Comparison of ENCODE assay signal across 9 mouse cellular contexts in genomic region chr1:192799165-192799991, GRCm38 (mm10). TPM values are rescaled to one million over a fixed set of nuclear protein-coding genes. Genes with fewer than 3 reads are reported as not detected.
DNase-seq lines count a peak whose midpoint lies in the region; ATAC-seq lines count a peak whose summit lies in the region.
"Had no signal": no experiment of that assay in that cellular context is flagged by ENCODE, and none has a peak within 500 bp of the region (broad histone marks: within the 10 kb centered on the region; RNA-seq: fewer than 3 reads in every experiment).

No protein-coding gene starts in this region.

- no peak overlapping the region for H3K4me2 ChIP-seq in forebrain, embryonic 14.5 days (ENCODE audit: low read length)

- ATAC-seq in forebrain, embryonic 14.5 days, result peak; percentile 86

- no peaks in the 10 kb centered on the region for H3K9me3 ChIP-seq in heart, embryonic 10.5 days
- H3K9me3 ChIP-seq in forebrain, embryonic 14.5 days (replicated peaks; ENCODE audit: control insufficient read depth, low read length), result no peaks in the 10 kb centered on the region

- 24% methylated on average over 10 of the region's 10 CpGs for WGBS in heart, embryonic 10.5 days
- 19% methylated on average over 10 of the region's 10 CpGs for WGBS in forebrain, embryonic 14.5 days

- H3K36me3 ChIP-seq in heart, embryonic 10.5 days, result no peaks in the 10 kb centered on the region
- H3K36me3 ChIP-seq in forebrain, embryonic 14.5 days (ENCODE audit: control insufficient read depth, insufficient read depth, low read length), result no peaks in the 10 kb centered on the region

- no peak for DNase-seq in heart, embryonic 10.5 days (ENCODE audit: low spot score)
- DNase-seq in heart, adult 18-20 months, result no peak
- DNase-seq in A20 (ENCODE audit: low read depth, low spot score), result peak; percentile 11
- DNase-seq in forebrain, embryonic 14.5 days (ENCODE audit: low spot score), result peak; percentile 79
- DNase-seq in lung, postnatal 25 days (ENCODE audit: low spot score), result peak; percentile 13
- DNase-seq in thymus, postnatal 36 days, result peak; percentile 36 to 53
- DNase-seq in retina, embryonic 14.5 days (ENCODE audit: low spot score), result no peak
- no peak for DNase-seq in urinary bladder, adult 18-20 months (ENCODE audit: low spot score in 2 of 2)

- no peak overlapping the region for H3K9ac ChIP-seq in forebrain, embryonic 14.5 days (ENCODE audit: low read length)

- H3K4me1 ChIP-seq in heart, embryonic 10.5 days, result peaks cover 45% of the 10 kb centered on the region
- H3K4me1 ChIP-seq in forebrain, embryonic 14.5 days (ENCODE audit: control insufficient read depth, insufficient read depth, low read length), result peaks cover 8% of the 10 kb centered on the region

- peak overlapping the region; percentile 22; the same call in 1 of the 2 replicates for H3K27ac ChIP-seq in heart, embryonic 10.5 days
- H3K27ac ChIP-seq in forebrain, embryonic 14.5 days (ENCODE audit: low read depth, low read length), result peak overlapping the region; percentile 40; the same call in 1 of the 2 replicates

- H3K4me3 ChIP-seq in heart, embryonic 10.5 days, result no peak overlapping the region
- no peak overlapping the region for H3K4me3 ChIP-seq in forebrain, embryonic 14.5 days (ENCODE audit: low read depth, low read length)
- H3K4me3 ChIP-seq: erythroblast, embryonic 14.5 days had no signal

- no peaks in the 10 kb centered on the region for H3K27me3 ChIP-seq in heart, embryonic 10.5 days (ENCODE audit: insufficient read depth, poor library complexity, severe bottlenecking)
- no peaks in the 10 kb centered on the region for H3K27me3 ChIP-seq in forebrain, embryonic 14.5 days (replicated peaks; ENCODE audit: control insufficient read depth, insufficient read depth, low read length)

RNA-seq across cellular contexts. Expression of gene Hhat, which starts 28.4 kb away (rescaled TPM):
- polyA plus RNA-seq in heart, embryonic 10.5 days (2016; fragmentation: Nextera tagmentation; extraction: Ambion mirVana), result 6.8 and 8.3 TPM in 2 replicates
- 1 to 10 TPM; 1.6 to 3.3 TPM for total RNA-seq in heart, adult 18-20 months (2021)
- polyA plus RNA-seq in forebrain, embryonic 14.5 days (2014; fragmentation: Nextera tagmentation; extraction: Ambion mirVana), result 3.5 and 3.8 TPM in 2 replicates
- polyA plus RNA-seq: erythroblast, embryonic 14.5 days had no signal

RNA-seq across cellular contexts. Expression of gene Sertad4, which starts 56.2 kb away (rescaled TPM):
- 7.5 and 11.5 TPM in 2 replicates for polyA plus RNA-seq in heart, embryonic 10.5 days (2016; fragmentation: Nextera tagmentation; extraction: Ambion mirVana)
- total RNA-seq in heart, adult 18-20 months (2021), result 1 to 10 TPM; 2.4 to 2.8 TPM
- polyA plus RNA-seq in forebrain, embryonic 14.5 days (2014; fragmentation: Nextera tagmentation; extraction: Ambion mirVana), result 20.8 and 26.2 TPM in 2 replicates

Comparison
In these comparisons a context has a peak if more than half of its experiments do, and no peak if none do; other contexts are left out.
1. DNase-seq: peak in A20 (single experiment), forebrain, embryonic 14.5 days (single experiment), lung, postnatal 25 days (single experiment) and thymus, postnatal 36 days (2 of 2); none in heart, embryonic 10.5 days (single experiment), heart, adult 18-20 months (0 of 2), retina, embryonic 14.5 days (single experiment) and urinary bladder, adult 18-20 months (0 of 2).